Mouse (Mus musculus) MEL (cell line): ENCODE measurements around the gene Pax8. TPM values are rescaled to one million over a fixed set of nuclear protein-coding genes. Genes with fewer than 3 reads are reported as not detected.

ENCODE experiments used
- DNase-seq: peaks from one replicate; pipeline ENCODE4 v3.0.0; 2011; ENCODE audit warnings: low read depth, low spot score
- H3K27ac ChIP-seq: 2 replicates; pipeline ENCODE4 v1.5.1; 2012; ENCODE audit warnings: low read depth, mild to moderate bottlenecking, control low read depth, low read length, moderate library complexity; ENCODE audit not compliant: control insufficient read depth
- H3K27me3 ChIP-seq, 2 experiments: fragments of 150-350 bp in 1 of 2; sonication (generic) in 1 of 2; 2 replicates each; pipeline ENCODE4 v1.6.1; 2012; ENCODE audit warnings: low read length in 2 of 2, mild to moderate bottlenecking in 2 of 2, improper control_type of control experiment in 1 of 2, moderate library complexity in 1 of 2; ENCODE audit not compliant: insufficient read depth in 2 of 2, control insufficient read depth in 1 of 2
- H3K36me3 ChIP-seq, 2 experiments: 2 replicates each; pipeline ENCODE4 v1.6.1; 2012 to 2014; ENCODE audit warnings: low read length in 2 of 2, improper control_type of control experiment in 1 of 2, inconsistent platforms in 1 of 2, mild to moderate bottlenecking in 1 of 2; ENCODE audit not compliant: insufficient read depth in 2 of 2, control insufficient read depth in 1 of 2
- H3K4me1 ChIP-seq, 2 experiments: fragments of 150-350 bp in 1 of 2; sonication (generic) in 1 of 2; 2 replicates each; pipeline ENCODE4 v1.6.1; 2012; ENCODE audit warnings: low read length in 2 of 2, improper control_type of control experiment in 1 of 2, mild to moderate bottlenecking in 1 of 2; ENCODE audit not compliant: insufficient read depth in 2 of 2, control insufficient read depth in 1 of 2
- H3K4me3 ChIP-seq, 2 experiments: fragments of 150-350 bp in 1 of 2; sonication (generic) in 1 of 2; 2 replicates each; pipeline ENCODE4 v1.5.1; 2012; ENCODE audit warnings: low read depth in 2 of 2, low read length in 2 of 2, mild to moderate bottlenecking in 2 of 2, moderate library complexity in 2 of 2, control low read depth in 1 of 2, improper control_type of control experiment in 1 of 2; ENCODE audit not compliant: control insufficient read depth in 1 of 2, insufficient read depth in 1 of 2
- H3K79me2 ChIP-seq: 2 replicates; pipeline ENCODE4 v1.6.1; 2012; ENCODE audit warnings: mild to moderate bottlenecking, low read length, moderate library complexity; ENCODE audit not compliant: control insufficient read depth, poor library complexity, insufficient read depth
- H3K9ac ChIP-seq: 2 replicates; pipeline ENCODE4 v1.6.1; 2012; ENCODE audit warnings: low read depth, mild to moderate bottlenecking, control low read depth, low read length, moderate library complexity; ENCODE audit not compliant: control insufficient read depth, poor library complexity, severe bottlenecking
- H3K9me3 ChIP-seq: fragments of 150-350 bp; sonication (generic); replicated peaks from 2 replicates; pipeline ENCODE4 v1.6.1; 2012; ENCODE audit warnings: mild to moderate bottlenecking, low read length, improper control_type of control experiment, moderate library complexity; ENCODE audit not compliant: insufficient read depth
- BHLHE40 ChIP-seq: IDR thresholded peaks from 2 replicates; pipeline ENCODE4 v1.6.1; 2012; ENCODE audit warnings: low read depth, mild to moderate bottlenecking, inconsistent platforms, low read length, improper control_type of control experiment, borderline replicate concordance
- CTCF ChIP-seq, 3 experiments: IDR thresholded peaks in 2 of 3; conservative IDR thresholded peaks in 1 of 3; 2 replicates each; pipeline ENCODE4 v1.5.1; 2011 to 2012; ENCODE audit warnings: low read length in 3 of 3, low read depth in 2 of 3, mild to moderate bottlenecking in 2 of 3, improper control_type of control experiment in 1 of 3, inconsistent platforms in 1 of 3, mixed read lengths in 1 of 3, moderate library complexity in 1 of 3; ENCODE audit not compliant: control insufficient read depth in 1 of 3, insufficient read depth in 1 of 3, poor library complexity in 1 of 3, severe bottlenecking in 1 of 3
- EP300 ChIP-seq, 2 experiments: IDR thresholded peaks; 2 replicates each; pipeline ENCODE4 v1.6.1; 2011; ENCODE audit warnings: improper control_type of control experiment in 2 of 2, low read length in 2 of 2, low read depth in 1 of 2, mild to moderate bottlenecking in 1 of 2
- GATA1 ChIP-seq: IDR thresholded peaks from 2 replicates; pipeline ENCODE4 v1.6.1; 2011; ENCODE audit warnings: low read depth, low read length, improper control_type of control experiment
- HCFC1 ChIP-seq: IDR thresholded peaks from 2 replicates; pipeline ENCODE4 v1.6.1; 2012; ENCODE audit warnings: low read depth, mild to moderate bottlenecking, inconsistent platforms, low read length, improper control_type of control experiment, moderate library complexity
- JUND ChIP-seq: IDR thresholded peaks from 2 replicates; pipeline ENCODE4 v1.6.1; 2011; ENCODE audit warnings: low read depth, mild to moderate bottlenecking, improper control_type of control experiment, low read length
- KAT2A ChIP-seq: conservative IDR thresholded peaks from 2 replicates; pipeline ENCODE4 v1.6.1; 2012; ENCODE audit warnings: low read depth, low read length, improper control_type of control experiment, inconsistent platforms
- MAFK ChIP-seq: IDR thresholded peaks from 2 replicates; pipeline ENCODE4 v1.6.1; 2011; ENCODE audit warnings: low read depth, mild to moderate bottlenecking, low read length, improper control_type of control experiment, borderline replicate concordance
- NELFE ChIP-seq: IDR thresholded peaks from 2 replicates; pipeline ENCODE4 v1.6.1; 2011; ENCODE audit warnings: low read depth, low read length, improper control_type of control experiment
- POLR2A ChIP-seq, 2 experiments: IDR thresholded peaks; 2 replicates each; pipeline ENCODE4 v1.6.1; 2011 to 2012; ENCODE audit warnings: low read length in 2 of 2, mild to moderate bottlenecking in 2 of 2, control low read depth in 1 of 2, improper control_type of control experiment in 1 of 2, low read depth in 1 of 2, moderate library complexity in 1 of 2; ENCODE audit not compliant: control insufficient read depth in 1 of 2, insufficient read depth in 1 of 2, poor library complexity in 1 of 2
- RAD21 ChIP-seq: IDR thresholded peaks from 2 replicates; pipeline ENCODE4 v1.6.1; 2011; ENCODE audit warnings: mild to moderate bottlenecking, low read depth, low read length, improper control_type of control experiment
- SIN3A ChIP-seq: IDR thresholded peaks from 2 replicates; pipeline ENCODE4 v1.6.1; 2012; ENCODE audit warnings: low read length, improper control_type of control experiment, inconsistent platforms
- USF2 ChIP-seq, 2 experiments: IDR thresholded peaks; 2 replicates each; pipeline ENCODE4 v1.6.1; 2011 to 2012; ENCODE audit warnings: improper control_type of control experiment in 2 of 2, low read length in 2 of 2, borderline replicate concordance in 1 of 2, inconsistent platforms in 1 of 2, low read depth in 1 of 2, mild to moderate bottlenecking in 1 of 2; ENCODE audit not compliant: insufficient read depth in 1 of 2
- ZC3H11A ChIP-seq: IDR thresholded peaks from 2 replicates; pipeline ENCODE4 v1.6.1; 2012; ENCODE audit warnings: low read depth, mild to moderate bottlenecking, inconsistent platforms, low read length, improper control_type of control experiment
- ZKSCAN1 ChIP-seq: IDR thresholded peaks from 2 replicates; pipeline ENCODE4 v1.6.1; 2012; ENCODE audit warnings: low read depth, mild to moderate bottlenecking, inconsistent platforms, low read length, improper control_type of control experiment, moderate library complexity
- ZMIZ1 ChIP-seq: IDR thresholded peaks from 2 replicates; pipeline ENCODE4 v1.6.1; 2012; ENCODE audit warnings: low read depth, mild to moderate bottlenecking, inconsistent platforms, low read length, improper control_type of control experiment, moderate library complexity
- ZNF384 ChIP-seq: IDR thresholded peaks from 2 replicates; pipeline ENCODE4 v1.6.1; 2012; ENCODE audit warnings: low read depth, mild to moderate bottlenecking, inconsistent platforms, low read length, improper control_type of control experiment
- polyA plus RNA-seq, 2 experiments: library from polyadenylated mRNA; stranded (reverse) in 1 of 2; unstranded in 1 of 2; fragments of >175 nt in 1 of 2; fragments of >200 nt in 1 of 2; gene quantifications; 2 replicates each; pipeline versions ENCODE4 v1.2.1 to v1.2.4; 2012; ENCODE audit warnings: low replicate concordance in 2 of 2, low read depth in 1 of 2; ENCODE audit not compliant: insufficient read length in 2 of 2, insufficient read depth in 1 of 2, missing spikeins in 1 of 2
- total RNA-seq: library from RNA; depleted of rRNA; stranded (reverse); fragments of 300-350 nt; gene quantifications from 2 replicates; pipeline ENCODE4 v1.2.3, GENCODE M21; 2012

The Pax8 gene
- total and polyA plus RNA-seq, 3 experiments = not detected

GRCm38 (mm10) chr2:24472677-24473076 is 2.7 kb downstream of the Pax8 start:
- no peak for TF ChIP-seq HCFC1
- no peak for TF ChIP-seq RAD21
- TF ChIP-seq ZMIZ1 = no peak
- TF ChIP-seq ZC3H11A = no peak
- TF ChIP-seq GATA1 = no peak
- no peak for TF ChIP-seq BHLHE40
- TF ChIP-seq ZKSCAN1 = no peak
- no peak for TF ChIP-seq ZNF384
- no peak for TF ChIP-seq CTCF (IDR thresholded peaks at IDR 0.05 in 2 of 3, conservative IDR thresholded peaks at IDR 0.05 in 1 of 3; ENCODE audit: control insufficient read depth in 1 of 3, insufficient read depth in 1 of 3, low read depth in 2 of 3, low read length in 3 of 3, poor library complexity in 1 of 3, severe bottlenecking in 1 of 3)
- TF ChIP-seq EP300 (IDR thresholded peaks at IDR 0.05; ENCODE audit: low read depth in 1 of 2, low read length in 2 of 2) = no peak
- no peak for TF ChIP-seq POLR2A (IDR thresholded peaks at IDR 0.05; ENCODE audit: control insufficient read depth in 1 of 2, insufficient read depth in 1 of 2, low read depth in 1 of 2, low read length in 2 of 2, poor library complexity in 1 of 2)
- TF ChIP-seq SIN3A = no peak
- TF ChIP-seq NELFE = no peak
- TF ChIP-seq USF2 (IDR thresholded peaks at IDR 0.05; ENCODE audit: borderline replicate concordance in 1 of 2, insufficient read depth in 1 of 2, low read depth in 1 of 2, low read length in 2 of 2) = no peak
- TF ChIP-seq JUND = no peak
- no peak for TF ChIP-seq MAFK
- TF ChIP-seq KAT2A = no peak
- Histone ChIP-seq H3K4me3 (no peak overlapping the region), H3K27me3 (no peaks in the 10 kb centered on the region), H3K36me3 (no peaks in the 10 kb centered on the region), H3K9me3 (no peaks in the 10 kb centered on the region), H3K27ac (no peak overlapping the region), H3K79me2 (no peaks in the 10 kb centered on the region), H3K4me1 (no peaks in the 10 kb centered on the region), H3K9ac (no peak overlapping the region)
- no peak for DNase-seq

GRCm38 (mm10) chr2:24472111-24472510 is 3.3 kb downstream of the Pax8 start:
- no peaks in the 10 kb centered on the region for H3K79me2 ChIP-seq

More at GRCm38 (mm10) chr2:24472111-24472510, 3.3 kb downstream of the Pax8 start:
- no peaks in the 10 kb centered on the region for H3K36me3 ChIP-seq
- no peak overlapping the region for H3K9ac ChIP-seq
- H3K27me3 ChIP-seq = no peaks in the 10 kb centered on the region
- H3K4me3 ChIP-seq = no peak overlapping the region
- no peak overlapping the region for H3K27ac ChIP-seq
- TF ChIP-seq GATA1 = no peak
- TF ChIP-seq, all 39 proteins: peak for 0
- Histone ChIP-seq H3K9me3 (no peaks in the 10 kb centered on the region), H3K4me1 (no peaks in the 10 kb centered on the region)
- DNase-seq = no peak
